Mouse (Mus musculus): ENCODE results near the gene Psd. TPM values are rescaled to one million over a fixed set of nuclear protein-coding genes. Genes with fewer than 3 reads are reported as not detected.

Gene Psd
- 5.3 TPM for polyA plus RNA-seq (2017; shearing (Covaris generic))

DNA sequence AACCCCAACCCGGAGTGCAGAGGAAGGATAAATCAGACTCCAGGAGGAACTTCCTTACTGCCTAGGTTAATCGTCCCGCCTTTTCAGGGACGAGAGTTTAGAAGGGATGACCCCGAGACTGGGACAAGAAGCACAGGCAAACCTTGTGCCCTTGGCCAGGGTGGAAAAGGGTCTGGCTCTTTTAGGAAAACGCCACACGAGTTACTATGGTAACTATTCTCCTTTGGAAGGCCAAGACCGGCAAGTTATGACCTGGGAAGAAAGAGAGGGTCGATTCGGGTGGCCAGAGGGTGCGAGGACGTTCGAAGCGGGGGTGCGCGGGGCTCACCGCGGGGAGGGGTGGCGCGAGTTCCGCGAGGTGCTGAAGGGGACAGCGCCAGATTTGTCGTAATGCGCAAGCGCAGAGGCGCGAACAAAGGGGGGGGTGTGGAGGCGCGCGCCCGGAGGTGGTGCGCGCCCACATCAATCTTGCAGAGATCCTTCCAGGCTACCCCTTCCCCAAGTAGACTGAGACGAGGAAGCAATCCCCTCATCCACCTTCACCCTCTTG is at the start of gene Psd:
Psd (minus strand) TSS at position 401 of the 550 bp plus-strand sequence.

DNA sequence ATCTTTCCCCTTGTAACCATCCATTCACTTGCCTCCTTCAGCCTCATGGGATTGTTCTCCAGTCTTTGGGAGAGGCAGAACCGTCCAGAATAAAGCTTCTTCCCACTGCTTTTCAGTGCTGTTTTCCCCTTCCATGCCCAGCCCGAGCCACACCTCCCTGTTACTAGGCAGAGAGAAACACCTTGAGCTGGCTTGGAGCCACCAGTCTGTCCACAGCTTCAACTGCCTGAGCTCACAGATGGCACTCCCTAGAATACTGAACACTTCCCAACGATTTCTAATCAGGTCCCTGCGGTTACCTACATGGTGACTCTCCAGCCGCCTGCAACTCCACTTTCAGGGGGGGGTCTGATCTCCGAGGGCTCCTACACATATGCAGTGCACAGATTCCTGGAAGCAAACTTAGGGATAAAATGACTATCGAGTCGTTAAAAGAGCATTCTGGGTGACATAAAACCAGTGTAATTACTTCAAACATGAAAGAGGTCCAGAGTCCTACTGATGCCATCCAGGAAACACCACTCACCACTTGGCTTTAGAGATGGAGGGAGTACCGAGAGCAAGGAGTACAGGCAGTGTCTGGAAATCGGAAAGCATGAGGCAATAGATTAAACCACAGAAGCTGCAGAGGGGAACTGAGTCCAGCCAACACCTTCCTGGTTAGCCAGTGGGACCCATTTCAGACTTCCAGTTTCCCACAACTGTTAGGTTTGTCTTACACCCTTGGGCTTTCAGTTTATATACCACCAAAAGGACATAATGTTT is 23.4 kb upstream of the Psd start, which contains the start of gene 2310034G01Rik:
2310034G01Rik (minus strand) TSS at position 135 of the 765 bp plus-strand sequence.

DNA sequence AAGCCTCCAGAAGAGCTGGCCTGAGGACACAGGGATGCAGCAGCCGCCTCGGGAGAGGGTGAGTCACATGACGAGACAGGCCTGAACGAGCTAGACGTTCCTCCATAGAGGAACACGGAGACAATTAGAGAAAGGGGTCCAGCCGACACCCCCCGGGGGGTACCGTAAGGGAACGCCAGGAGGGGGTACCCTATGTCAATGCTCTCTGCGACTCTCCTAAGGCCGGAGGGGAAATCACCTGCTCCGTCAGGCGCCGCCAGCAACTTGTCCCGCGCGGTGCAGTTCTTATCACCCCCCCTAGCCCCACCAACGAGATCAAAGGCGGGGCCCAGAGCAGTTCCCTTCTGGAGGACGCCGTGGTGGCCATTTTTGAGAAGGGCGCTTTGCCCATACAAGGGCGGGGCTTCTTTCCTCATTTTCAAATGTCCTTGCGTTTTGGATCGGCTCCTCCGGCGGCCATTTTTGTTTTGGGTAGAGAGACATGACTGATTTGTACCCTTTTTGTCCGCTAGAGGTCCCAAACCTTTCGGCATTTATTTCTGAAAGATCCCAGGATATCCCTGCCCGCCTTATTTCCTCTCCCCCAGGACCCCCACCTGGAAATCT is 11.5 kb upstream of the Psd start, which contains the start of gene Cuedc2:
Cuedc2 (minus strand) TSS at position 372 of the 606 bp plus-strand sequence.

DNA sequence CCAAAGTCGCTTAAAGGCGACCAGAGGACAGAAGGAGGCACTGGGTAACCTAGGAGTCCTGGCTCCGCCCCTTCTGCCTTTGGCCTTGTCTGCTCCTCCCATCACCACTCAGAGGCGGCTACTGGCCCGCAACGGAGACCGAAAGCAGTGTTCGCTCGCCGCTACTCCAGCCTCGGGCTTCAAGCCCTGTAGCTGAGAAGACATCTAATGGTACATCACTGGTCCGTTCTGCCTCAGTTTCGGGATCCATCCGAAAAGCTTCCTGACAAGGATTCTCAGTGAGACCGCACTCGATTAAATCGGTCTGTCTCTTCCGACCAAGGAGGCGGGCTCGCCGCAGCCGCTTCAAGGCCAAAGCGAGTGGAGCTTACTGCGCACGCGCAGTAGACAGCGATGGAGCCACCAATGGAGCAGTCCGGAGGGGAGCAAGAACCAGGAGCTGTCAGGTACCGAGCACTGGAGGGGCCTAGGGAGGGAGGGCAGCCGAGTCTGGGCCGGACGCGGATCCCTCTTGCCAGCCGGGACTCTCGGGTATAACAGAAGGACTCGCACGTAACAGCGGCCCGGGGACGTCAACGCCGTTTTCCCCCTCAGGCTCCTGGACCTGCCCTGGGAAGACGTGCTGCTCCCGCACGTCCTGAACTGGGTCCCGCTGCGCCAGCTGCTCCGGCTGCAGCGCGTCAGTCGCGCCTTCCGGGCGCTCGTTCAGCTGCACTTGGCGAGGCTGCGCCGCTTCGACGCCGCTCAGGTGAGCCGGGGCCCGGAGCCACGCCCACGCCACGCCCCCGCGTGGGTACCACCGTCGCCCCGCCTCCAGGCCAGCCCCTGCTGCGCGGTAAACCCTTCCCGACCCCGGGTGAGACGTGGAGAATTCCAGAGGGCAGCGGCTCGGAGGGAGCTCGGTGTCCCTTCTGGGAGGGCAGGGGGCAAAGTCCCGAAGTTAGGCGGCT is 1.4 kb upstream of the Psd start, which contains the start of gene Fbxl15:
Fbxl15 (plus strand) TSS at position 104 of the 950 bp plus-strand sequence.

DNA sequence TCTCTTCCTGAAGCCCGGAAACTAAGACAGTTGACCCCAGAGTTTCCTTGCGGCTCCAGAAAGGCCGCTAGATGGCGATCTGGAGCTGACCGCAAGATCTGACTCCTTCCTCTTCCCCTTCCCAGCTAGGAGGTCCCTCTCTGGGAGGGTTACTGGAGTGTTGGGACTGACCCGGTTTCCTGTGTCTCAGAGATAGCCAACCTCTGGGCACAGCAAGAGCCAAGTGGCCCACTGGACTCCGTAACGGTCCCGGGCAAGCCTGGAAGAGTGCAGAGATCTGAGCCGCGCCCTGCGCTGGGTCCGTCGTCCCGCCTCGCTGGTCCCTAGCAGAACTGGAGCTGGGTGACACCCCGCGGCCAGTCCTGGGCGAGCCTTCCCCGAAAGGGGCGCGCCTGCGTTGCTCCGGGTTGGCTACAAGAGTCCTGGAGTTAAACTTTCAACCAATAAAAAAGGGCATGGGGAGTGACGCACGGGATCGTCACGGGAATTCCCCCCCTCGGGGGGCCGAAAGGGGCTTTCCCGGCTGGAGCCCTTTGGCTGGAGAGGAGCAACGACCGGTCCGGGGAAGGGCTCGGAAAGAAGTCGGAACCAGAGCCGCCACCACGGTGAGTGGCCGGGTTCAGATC is 22.6 kb downstream of the Psd start, which contains the start of gene Nfkb2:
Nfkb2 (plus strand) TSS at position 105 of the 626 bp plus-strand sequence.

Other genes with a start within 250 kb of the Psd start
- gene Elovl3, start 195.3 kb downstream of the Psd start, polyA plus RNA-seq (2017; shearing (Covaris generic)): not detected
- not detected for gene Pitx3, start 178.8 kb downstream of the Psd start, polyA plus RNA-seq (2017; shearing (Covaris generic))
- 84.8 TPM for gene Gbf1, start 174.6 kb downstream of the Psd start, polyA plus RNA-seq (2017; shearing (Covaris generic))
- gene Nfkb2, start 22.8 kb downstream of the Psd start, polyA plus RNA-seq (2017; shearing (Covaris generic)): 34.1 TPM
- 3.5 TPM for gene Fbxl15, start 1.0 kb upstream of the Psd start, polyA plus RNA-seq (2017; shearing (Covaris generic))
- gene Cuedc2, start 11.5 kb upstream of the Psd start, polyA plus RNA-seq (2017; shearing (Covaris generic)): 61.9 TPM
- gene Mfsd13a, start 14.0 kb upstream of the Psd start, polyA plus RNA-seq (2017; shearing (Covaris generic)): 9.1 TPM
- gene 2310034G01Rik, start 23.1 kb upstream of the Psd start, polyA plus RNA-seq (2017; shearing (Covaris generic)): 0.53 TPM
- gene Actr1a, start 68.6 kb upstream of the Psd start, polyA plus RNA-seq (2017; shearing (Covaris generic)): 126 TPM
- gene Sufu, start 69.7 kb upstream of the Psd start, polyA plus RNA-seq (2017; shearing (Covaris generic)): 30.0 TPM
- gene Trim8, start 174.5 kb upstream of the Psd start, polyA plus RNA-seq (2017; shearing (Covaris generic)): 25.0 TPM
- 22.9 TPM for gene Arl3, start 246.0 kb upstream of the Psd start, polyA plus RNA-seq (2017; shearing (Covaris generic))
- gene Sfxn2, start 246.2 kb upstream of the Psd start, polyA plus RNA-seq (2017; shearing (Covaris generic)): 18.2 TPM

All from CD4-positive, CD25-positive, alpha-beta regulatory T cell, adult 9 weeks (primary cell).